In genomic region chr2:157424904-157425642, GRCm38 (mm10) we compare ENCODE assay signal across 9 mouse cellular contexts. TPM values are rescaled to one million over a fixed set of nuclear protein-coding genes. Genes with fewer than 3 reads are reported as not detected.
DNase-seq lines count a peak whose midpoint lies in the region; ATAC-seq and TF ChIP-seq lines count a peak whose summit lies in the region.
"Had no signal": no experiment of that assay in that cellular context is flagged by ENCODE, and none has a peak within 500 bp of the region (broad histone marks: within the 10 kb centered on the region; RNA-seq: fewer than 3 reads in every experiment).

No protein-coding gene starts in this region.

- H3K4me2 ChIP-seq in hindbrain, embryonic 12.5 days (replicated peaks) = peak overlapping the region; percentile 84
- H3K4me2 ChIP-seq in liver, embryonic 11.5 days = peak overlapping the region; percentile 81

- peak overlapping the region; percentile 98 for H3K9ac ChIP-seq in hindbrain, embryonic 12.5 days
- H3K9ac ChIP-seq in liver, embryonic 11.5 days (ENCODE audit: low read depth, low read length) = peak overlapping the region; percentile 84

- DNase-seq in thymus, adult 2 months = no peak
- DNase-seq in thymus, postnatal 4 days = no peak
- DNase-seq in liver, embryonic 11.5 days (ENCODE audit: low spot score) = no peak
- DNase-seq in yolk sac, embryonic 10.5 days (ENCODE audit: low spot score) = peak; percentile 74
- DNase-seq in spleen, adult 18-20 months = no peak
- no peak for DNase-seq in layer of hippocampus, adult 11-12 months (ENCODE audit: low spot score)
- no peak for DNase-seq in gastrocnemius, adult 8-10 months (ENCODE audit: low spot score in 2 of 2)

- no peak overlapping the region for H3K27ac ChIP-seq in thymus, adult 2 months (ENCODE audit: control insufficient read depth, insufficient read depth, low read length)
- H3K27ac ChIP-seq in hindbrain, embryonic 12.5 days = peak overlapping the region; percentile 92
- H3K27ac ChIP-seq in liver, embryonic 11.5 days (ENCODE audit: low read depth, low read length) = peak overlapping the region; percentile 77
- H3K27ac ChIP-seq: macrophage had no signal

- WGBS in thymus, adult 2 months = 90% methylated on average over 16 of the region's 16 CpGs
- 68% methylated on average over 16 of the region's 16 CpGs for WGBS in hindbrain, embryonic 12.5 days
- 71% methylated on average over 16 of the region's 16 CpGs for WGBS in liver, embryonic 11.5 days

- H3K9me3 ChIP-seq in hindbrain, embryonic 12.5 days (replicated peaks) = no peaks in the 10 kb centered on the region
- no peaks in the 10 kb centered on the region for H3K9me3 ChIP-seq in liver, embryonic 11.5 days (ENCODE audit: control insufficient read depth, low read length)

- TF ChIP-seq POLR2A in thymus, adult 2 months (IDR thresholded peaks at IDR 0.05; ENCODE audit: control insufficient read depth, extremely low read depth, insufficient read depth, low read length, poor library complexity) = no peak

- TF ChIP-seq CTCF in thymus, adult 2 months (IDR thresholded peaks at IDR 0.05; ENCODE audit: borderline replicate concordance, control insufficient read depth, extremely low read depth, insufficient read depth, low read length, poor library complexity) = no peak

- H3K36me3 ChIP-seq in thymus, adult 2 months (ENCODE audit: control insufficient read depth, insufficient read depth, low read length) = no peaks in the 10 kb centered on the region
- peaks cover 9% of the 10 kb centered on the region; the same call in 1 of the 2 replicates for H3K36me3 ChIP-seq in hindbrain, embryonic 12.5 days
- H3K36me3 ChIP-seq in liver, embryonic 11.5 days (ENCODE audit: control insufficient read depth, insufficient read depth, low read length) = no peaks in the 10 kb centered on the region

- 0 out of 2 replicates have a peak overlapping the region, but pooled peaks have one; percentile 20 for H3K4me3 ChIP-seq in thymus, adult 2 months (ENCODE audit: control insufficient read depth, insufficient read depth, low read length)
- H3K4me3 ChIP-seq in hindbrain, embryonic 12.5 days = peak overlapping the region; percentile 84
- H3K4me3 ChIP-seq in liver, embryonic 11.5 days (ENCODE audit: low read depth, low read length) = peak overlapping the region; percentile 71

- ATAC-seq in hindbrain, embryonic 12.5 days (ENCODE audit: low FRiP score) = no peak
- ATAC-seq in liver, embryonic 11.5 days (replicated peaks; ENCODE audit: low FRiP score) = no peak

- H3K4me1 ChIP-seq in thymus, adult 2 months (replicated peaks; ENCODE audit: control insufficient read depth, insufficient read depth, low read length) = peaks cover 5% of the 10 kb centered on the region; the same call in 1 of the 2 replicates
- H3K4me1 ChIP-seq in hindbrain, embryonic 12.5 days = peaks cover 60% of the 10 kb centered on the region
- H3K4me1 ChIP-seq in liver, embryonic 11.5 days (replicated peaks; ENCODE audit: control insufficient read depth, insufficient read depth, low read length) = peaks cover 15% of the 10 kb centered on the region

- H3K27me3 ChIP-seq in thymus, adult 2 months (ENCODE audit: control insufficient read depth, insufficient read depth, low read length) = peaks cover 10% of the 10 kb centered on the region
- H3K27me3 ChIP-seq in hindbrain, embryonic 12.5 days = no peaks in the 10 kb centered on the region
- H3K27me3 ChIP-seq in liver, embryonic 11.5 days (replicated peaks; ENCODE audit: control insufficient read depth, insufficient read depth, low read length) = peaks cover 16% of the 10 kb centered on the region

RNA-seq across cellular contexts. Expression of gene Src, which starts 6.8 kb away (rescaled TPM):
- 24.6 and 25.1 TPM in 2 replicates for polyA plus RNA-seq in thymus, adult 2 months (2012; rRNA removed)
- polyA plus RNA-seq in hindbrain, embryonic 12.5 days (2016; fragmentation: Nextera tagmentation; extraction: Ambion mirVana) = 33.6 and 35.1 TPM in 2 replicates
- polyA plus RNA-seq in liver, embryonic 11.5 days (2014; fragmentation: Nextera tagmentation; extraction: Ambion mirVana) = 4.4 and 4.8 TPM in 2 replicates
- total RNA-seq in gastrocnemius, adult 8-10 months (2022) = 1 to 10 TPM; 1.3 to 2.3 (median 1.7) TPM

RNA-seq across cellular contexts. Expression of gene Manbal, which starts 57.7 kb away (rescaled TPM):
- 68.0 and 72.5 TPM in 2 replicates for polyA plus RNA-seq in thymus, adult 2 months (2012; rRNA removed)
- polyA plus RNA-seq in hindbrain, embryonic 12.5 days (2016; fragmentation: Nextera tagmentation; extraction: Ambion mirVana) = 72.4 and 73.9 TPM in 2 replicates
- polyA plus RNA-seq in liver, embryonic 11.5 days (2014; fragmentation: Nextera tagmentation; extraction: Ambion mirVana) = 21.2 and 23.0 TPM in 2 replicates
- 10 to 100 TPM; 16.4 to 18.4 (median 17.4) TPM for total RNA-seq in gastrocnemius, adult 8-10 months (2022)

Comparison
In these comparisons a context has a peak if more than half of its experiments do, and no peak if none do; other contexts are left out.
1. H3K4me3 ChIP-seq: peak in every context shown above with its lines; median percentile 84 in hindbrain, embryonic 12.5 days; 71 in liver, embryonic 11.5 days; 20 in thymus, adult 2 months.